Mouse (Mus musculus) mesoderm, embryonic 11.5 days (tissue): ENCODE data around the gene Ppp1cc.
"Not testable (repeated sequence)": the region's sequence is repeated elsewhere in the genome, so short reads cannot be mapped to it uniquely, and the experiment has no call there.

ENCODE experiments used
- DNase-seq: peaks from one replicate; pipeline ENCODE4 v3.0.0-alpha.2; 2012; ENCODE audit warnings: low read depth, low spot score

Ppp1cc gene

DNA sequence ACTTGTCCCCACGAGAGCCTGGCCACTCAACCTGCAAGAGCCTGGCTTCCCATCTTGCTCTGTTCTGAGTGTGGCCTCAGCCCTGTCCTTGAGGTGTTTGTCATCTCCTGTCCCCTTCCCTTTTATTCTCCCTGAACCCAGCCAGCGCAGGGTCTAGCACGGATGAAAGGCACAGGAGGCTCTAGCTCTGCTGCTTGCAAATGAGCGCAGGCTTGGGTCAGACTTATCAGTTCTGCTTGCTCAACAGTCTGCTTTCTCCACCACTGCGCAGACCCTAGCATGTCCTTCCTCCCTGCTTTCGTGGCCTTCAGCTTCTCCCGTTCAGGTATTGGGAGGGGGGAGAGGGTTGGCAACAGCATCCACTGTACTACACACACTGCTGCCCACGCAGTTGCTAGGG is 54.0 kb downstream of the Ppp1cc start:
- no peak for DNase-seq

DNA sequence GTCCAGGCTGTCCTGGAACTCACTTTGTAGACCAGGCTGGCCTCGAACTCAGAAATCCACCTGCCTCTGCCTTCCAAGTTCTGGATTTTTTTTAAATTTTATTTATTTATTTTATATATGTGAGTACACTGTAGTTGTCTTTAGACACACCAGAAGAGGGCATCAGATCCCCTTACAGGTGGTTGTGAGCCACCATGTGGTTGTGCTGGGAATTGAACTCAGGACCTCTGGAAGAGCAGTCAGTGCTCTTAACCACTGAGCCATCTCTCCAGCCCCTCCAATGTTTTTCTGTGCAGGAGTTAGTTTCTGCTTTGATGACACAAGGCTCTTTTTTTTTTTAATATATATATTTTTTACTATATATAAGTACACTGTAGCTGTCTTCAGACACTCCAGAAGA is 54.7 kb downstream of the Ppp1cc start:
- not testable (repeated sequence) for DNase-seq

DNA sequence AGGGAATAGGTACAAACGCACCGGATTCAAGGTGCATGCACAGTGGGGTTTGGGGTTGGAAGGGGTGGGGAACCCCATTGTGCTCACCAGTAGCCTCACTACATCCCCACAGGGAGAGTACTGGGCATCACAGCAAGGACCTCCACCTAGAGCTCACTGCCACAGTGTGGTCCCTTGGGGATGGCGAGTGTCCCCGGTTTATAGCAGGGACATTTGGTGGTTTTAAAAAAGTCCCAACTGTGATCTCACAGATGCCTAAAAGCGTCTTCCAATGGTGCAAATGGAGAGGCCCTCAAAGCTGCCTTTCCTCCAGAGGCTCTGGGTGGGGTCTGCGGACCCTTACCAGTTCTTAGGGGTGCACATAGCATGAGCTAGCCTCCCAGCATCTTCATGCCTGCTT is 55.8 kb downstream of the Ppp1cc start:
- no peak for DNase-seq

DNA sequence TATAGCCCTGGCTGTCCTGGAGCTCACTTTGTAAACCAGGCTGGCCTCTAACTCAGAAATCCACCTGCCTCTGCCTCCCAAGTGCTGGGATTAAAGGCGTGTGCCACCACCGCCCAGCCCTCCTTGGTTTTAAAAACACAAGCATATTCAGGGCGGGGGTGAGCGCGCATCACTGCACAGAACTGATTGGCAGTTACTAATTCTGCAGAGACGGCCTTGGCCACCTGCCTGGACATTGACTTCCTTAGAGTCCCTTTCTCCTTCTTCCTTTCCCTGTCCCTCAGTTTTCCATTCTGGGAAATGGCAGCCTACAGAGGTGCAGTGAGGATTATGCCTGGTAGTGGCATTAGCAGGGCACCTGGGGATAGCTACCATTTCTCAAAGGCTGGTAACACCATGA is 59.6 kb downstream of the Ppp1cc start:
- no peak for DNase-seq

DNA sequence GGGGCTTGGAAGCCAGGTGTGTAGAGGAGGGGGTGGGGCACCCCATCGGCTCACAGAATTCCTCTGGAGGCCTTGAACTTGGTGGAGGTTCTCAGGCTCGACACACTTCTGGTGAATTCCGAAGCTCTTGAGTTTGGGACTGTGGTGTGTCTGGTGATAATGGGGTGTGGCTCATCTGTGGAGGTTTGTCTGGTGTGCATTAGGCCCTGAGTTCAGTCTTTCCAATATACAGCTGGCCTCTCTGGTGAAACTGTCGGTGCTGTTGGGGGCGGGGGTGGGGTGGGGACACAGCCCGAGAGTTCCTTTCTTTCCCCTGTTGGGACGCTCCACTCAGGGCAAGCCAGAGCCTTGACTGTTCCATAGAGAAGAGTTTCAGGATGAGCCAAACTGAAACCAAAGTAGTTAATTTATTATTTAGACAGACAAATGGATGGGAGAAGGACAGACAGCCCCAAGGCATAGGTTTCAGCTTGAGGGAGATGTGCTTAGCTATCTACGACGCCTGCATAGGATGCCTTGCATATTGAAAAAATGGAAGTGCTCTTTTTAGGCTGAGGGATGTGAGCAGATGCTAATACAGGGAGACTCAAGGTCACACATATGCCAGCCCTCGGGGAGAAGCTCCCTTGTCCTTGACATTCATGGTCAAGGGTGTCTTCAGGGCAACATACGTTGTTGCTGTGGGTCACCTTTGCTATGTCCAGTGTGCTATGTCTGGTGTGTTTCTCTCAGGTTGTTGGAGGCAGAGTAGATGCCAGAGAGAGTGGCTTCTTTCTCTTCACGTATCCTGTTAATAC is 60.2 kb downstream of the Ppp1cc start:
- no peak for DNase-seq

DNA sequence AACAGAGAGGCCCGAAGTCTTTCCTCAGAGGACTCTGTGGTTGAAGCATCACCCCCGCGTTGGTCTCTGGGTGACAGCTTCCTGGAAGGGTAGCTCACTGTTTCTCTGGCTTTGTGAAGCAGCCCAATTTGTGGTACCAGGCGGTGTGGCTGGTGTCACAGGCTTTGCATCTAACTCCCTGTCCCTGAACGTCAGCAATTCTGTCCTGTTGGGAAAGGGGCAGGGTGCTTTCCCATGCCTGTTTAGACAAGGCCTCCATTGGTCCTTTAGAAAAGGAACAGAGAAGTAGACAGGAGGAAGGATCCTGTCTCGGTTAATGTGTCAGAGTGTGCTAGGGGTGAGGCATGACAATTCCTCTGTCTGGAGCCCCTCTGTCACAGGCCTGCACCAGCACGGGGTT is 60.9 kb downstream of the Ppp1cc start:
- DNase-seq, result no peak

DNA sequence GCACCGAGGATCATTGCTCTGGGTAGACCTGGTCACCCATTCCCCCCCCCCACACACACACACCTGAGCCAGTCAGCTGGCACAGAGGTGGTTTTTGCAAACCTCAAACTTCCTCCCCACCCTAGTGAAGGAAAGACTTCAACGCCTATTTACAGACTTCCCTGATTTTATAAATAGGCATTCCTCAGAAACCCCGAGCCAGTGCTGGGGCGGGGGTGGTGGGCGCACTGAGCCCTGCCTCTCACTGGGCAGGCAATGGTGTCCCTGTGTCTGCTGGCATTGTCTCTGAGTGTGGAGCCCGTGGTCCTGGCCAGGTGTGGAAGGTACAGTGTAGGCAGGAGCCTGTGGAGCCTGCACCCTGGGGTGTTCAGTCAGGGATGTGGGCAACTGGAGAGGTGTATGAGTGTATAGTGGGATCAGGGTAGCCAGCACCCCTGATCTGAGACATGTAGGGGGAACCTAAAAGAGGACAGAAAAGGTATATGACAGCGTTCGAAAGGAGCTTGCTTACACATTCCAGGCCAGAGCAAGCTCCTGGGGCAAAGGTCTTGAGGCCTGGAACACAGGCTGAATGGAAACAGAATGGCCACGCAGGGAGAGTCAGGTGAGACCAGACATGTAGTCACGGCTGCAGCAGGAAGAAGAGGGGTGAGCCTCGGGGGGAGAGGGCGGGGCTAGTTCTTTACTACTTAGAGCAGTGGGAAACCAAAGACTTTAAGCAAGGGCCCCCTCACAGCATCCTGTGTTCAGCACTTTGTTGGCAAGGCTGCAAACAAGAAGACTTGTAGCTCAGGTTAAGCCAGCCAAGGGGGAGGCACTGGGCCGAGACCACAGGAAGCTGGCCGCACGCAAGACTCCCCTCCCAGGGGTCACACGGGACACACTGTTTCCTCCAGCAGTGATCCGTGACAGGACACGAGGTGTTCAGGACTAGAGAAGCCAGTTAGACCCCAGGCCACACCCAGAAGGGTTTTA is 61.9 kb downstream of the Ppp1cc start:
- DNase-seq, result peak; percentile 7

DNA sequence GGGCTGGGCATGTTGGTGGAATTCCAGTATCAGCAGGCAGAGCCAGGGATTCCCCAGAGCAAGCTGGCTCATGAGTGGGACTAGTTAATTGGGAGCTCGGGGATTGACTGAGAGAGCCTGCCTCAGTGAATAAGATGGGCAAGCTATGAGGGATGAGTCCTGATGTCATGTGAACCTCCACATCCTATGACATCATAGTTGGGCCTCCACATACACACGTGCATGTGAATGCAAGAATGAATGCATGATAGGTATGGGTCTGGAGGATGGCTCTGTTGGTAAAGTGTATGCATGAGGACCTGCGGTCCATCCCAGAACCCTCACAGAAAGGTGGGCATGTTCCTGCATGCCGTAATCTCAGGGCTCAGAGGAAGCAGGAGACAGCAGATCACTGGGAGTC is 63.0 kb downstream of the Ppp1cc start:
- no peak for DNase-seq

DNA sequence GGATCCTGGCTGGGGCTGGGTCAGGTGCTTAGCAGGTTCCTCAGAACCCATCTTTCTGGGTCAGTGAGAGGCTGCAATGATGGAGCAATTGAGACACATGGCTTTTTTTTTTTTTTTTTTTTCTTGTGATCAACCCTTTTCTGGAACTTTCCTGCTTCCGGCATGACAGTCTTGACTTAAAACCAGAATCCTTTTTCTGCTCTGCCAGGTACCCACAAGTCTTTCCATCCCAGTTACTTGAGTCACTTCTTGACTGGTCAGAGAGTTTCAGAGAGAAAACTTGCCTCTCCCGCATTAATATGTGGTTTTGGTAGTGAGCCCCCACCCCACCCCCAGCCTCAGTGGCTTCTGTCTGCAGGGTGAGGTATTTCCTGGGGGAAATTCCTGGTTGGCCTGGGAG is 66.2 kb downstream of the Ppp1cc start:
- no peak for DNase-seq
